9 mouse cellular contexts compared by ENCODE assay signal in the genomic region with DNA sequence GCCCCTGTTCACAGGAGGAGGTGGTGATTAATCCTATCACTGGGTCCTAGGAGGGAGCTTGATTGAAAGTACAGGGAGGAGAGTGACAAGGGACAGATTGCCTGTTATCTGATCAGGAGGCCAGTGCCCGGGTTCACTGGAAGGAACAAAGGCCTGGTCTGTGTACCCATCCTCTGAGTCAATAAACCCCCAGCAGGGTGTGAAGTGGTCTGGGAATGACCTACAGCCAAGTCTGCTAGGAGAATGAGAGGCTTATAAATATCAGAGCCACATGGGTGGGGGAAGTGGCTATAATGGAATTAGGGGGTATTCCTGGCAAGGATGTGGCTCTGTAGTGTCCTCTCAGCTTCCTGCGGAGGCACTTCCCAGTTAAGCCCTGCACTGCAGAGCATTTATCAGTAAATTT.
DNase-seq lines count a peak whose midpoint lies in the region; ATAC-seq and TF ChIP-seq lines count a peak whose summit lies in the region.
"Had no signal": no experiment of that assay in that cellular context is flagged by ENCODE, and none has a peak within 500 bp of the region (broad histone marks: within the 10 kb centered on the region; RNA-seq: fewer than 3 reads in every experiment).

No protein-coding gene starts in this region.

- no peaks in the 10 kb centered on the region for H3K9me3 ChIP-seq in lung, embryonic 14.5 days (ENCODE audit: low read depth, low read length)
- H3K9me3 ChIP-seq: heart, embryonic 15.5 days had no signal

- no peak overlapping the region for H3K9ac ChIP-seq in lung, embryonic 14.5 days
- H3K9ac ChIP-seq: heart, embryonic 15.5 days had no signal

- TF ChIP-seq CTCF in lung, embryonic 14.5 days (IDR thresholded peaks at IDR 0.05; ENCODE audit: low read depth) = no peak
- TF ChIP-seq CTCF in lung, adult 2 months (IDR thresholded peaks at IDR 0.05; ENCODE audit: insufficient read depth, low read length) = no peak

- H3K36me3 ChIP-seq in lung, embryonic 14.5 days (ENCODE audit: insufficient read depth) = no peaks in the 10 kb centered on the region
- H3K36me3 ChIP-seq: heart, embryonic 15.5 days had no signal

- TF ChIP-seq POLR2A in lung, adult 2 months (IDR thresholded peaks at IDR 0.05; ENCODE audit: borderline replicate concordance, extremely low read depth, low read depth, low read length) = no peak

- no peak overlapping the region for H3K4me2 ChIP-seq in lung, embryonic 14.5 days
- H3K4me2 ChIP-seq: heart, embryonic 15.5 days had no signal

- H3K27me3 ChIP-seq in lung, embryonic 14.5 days (ENCODE audit: insufficient read depth, low read length) = no peaks in the 10 kb centered on the region
- H3K27me3 ChIP-seq: heart, embryonic 15.5 days had no signal

- no peak overlapping the region for H3K27ac ChIP-seq in lung, embryonic 14.5 days (ENCODE audit: low read depth)
- H3K27ac ChIP-seq: heart, embryonic 15.5 days had no signal

- peaks cover 16% of the 10 kb centered on the region for H3K4me1 ChIP-seq in lung, embryonic 14.5 days (ENCODE audit: insufficient read depth)
- H3K4me1 ChIP-seq in lung, adult 2 months (ENCODE audit: control insufficient read depth, insufficient read depth, low read length) = no peaks in the 10 kb centered on the region

- H3K4me3 ChIP-seq in lung, embryonic 14.5 days (ENCODE audit: low read depth, low read length) = no peak overlapping the region
- no peak overlapping the region for H3K4me3 ChIP-seq in lung, adult 2 months (replicated peaks; ENCODE audit: extremely low read depth, low read depth, low read length)
- H3K4me3 ChIP-seq: heart, embryonic 15.5 days had no signal

- DNase-seq in lung, embryonic 14.5 days = peak; percentile 31
- no peak for DNase-seq in lung, adult 2 months
- peak; percentile 60 for DNase-seq in embryo, embryonic 11 days
- peak; percentile 35 to 67 for DNase-seq in kidney, adult 8-10 months
- peak; percentile 62 for DNase-seq in retina, postnatal 1 day
- DNase-seq in lung, postnatal 4 days = no peak
- no peak for DNase-seq in spleen, adult 12 weeks (ENCODE audit: low spot score)
- DNase-seq: right cerebral cortex, adult 18-20 months had no signal

- peak; percentile 67; the same call in 1 of the 2 replicates for ATAC-seq in lung, embryonic 14.5 days (ENCODE audit: insufficient read depth)

- 8% methylated on average over 2 of the region's 2 CpGs for WGBS in lung, embryonic 14.5 days
- 40% methylated on average over 2 of the region's 2 CpGs for WGBS in lung, adult 2 months

Comparison
In these comparisons a context has a peak if more than half of its experiments do, and no peak if none do; other contexts are left out.
1. DNase-seq: peak in lung, embryonic 14.5 days (single experiment), embryo, embryonic 11 days (single experiment), kidney, adult 8-10 months (2 of 2) and retina, postnatal 1 day (single experiment); none in lung, adult 2 months (single experiment), lung, postnatal 4 days (0 of 2) and spleen, adult 12 weeks (single experiment).